Mouse (Mus musculus): ENCODE measurements around the gene Cdc42bpa. TPM values are rescaled to one million over a fixed set of nuclear protein-coding genes. Genes with fewer than 3 reads are reported as not detected.

Cdc42bpa gene
- polyA plus RNA-seq, 1 experiment from 2014 or later: 20.3 TPM

DNA sequence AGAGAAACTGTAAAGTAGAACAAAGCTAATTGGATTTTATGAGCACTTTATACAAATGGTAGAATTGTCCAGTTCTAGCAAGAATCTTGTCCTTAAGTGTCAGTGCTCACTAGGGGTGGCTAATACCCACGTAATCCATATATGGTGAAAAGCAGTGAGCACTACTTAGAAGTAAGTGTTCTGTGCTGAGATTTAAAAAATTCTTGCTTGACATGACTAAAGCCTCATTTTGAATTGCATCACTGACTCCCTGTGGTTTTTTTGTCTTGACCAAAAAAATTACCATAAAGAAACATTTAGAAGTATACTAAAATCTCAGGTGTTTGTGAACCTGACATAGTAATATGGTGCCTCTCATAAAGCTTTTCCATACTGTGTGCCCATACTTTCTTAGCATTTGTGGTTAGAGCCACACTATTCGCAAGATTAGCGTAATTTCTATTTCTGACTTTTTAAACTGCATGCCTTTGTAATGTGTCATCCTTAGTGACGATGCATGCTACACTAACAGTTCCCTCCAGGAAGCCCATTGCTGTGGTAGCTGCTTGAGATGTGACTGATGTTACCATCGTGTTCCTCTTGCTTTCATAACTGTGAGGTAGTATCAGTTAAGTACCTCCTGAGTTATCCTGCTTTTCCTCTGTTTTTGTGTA lies 9.6 kb downstream of the Cdc42bpa start:
- Histone ChIP-seq H3K36me3 (no peaks in the 10 kb centered on the region), H3K4me3 (no peak overlapping the region), H3K4me1 (replicated peaks) (peaks cover 19% of the 10 kb centered on the region), H3K4me2 (no peak overlapping the region), H3K27ac (replicated peaks) (no peak overlapping the region), H3K27me3 (no peaks in the 10 kb centered on the region), H3K9me3 (no peaks in the 10 kb centered on the region), H3K9ac (no peak overlapping the region)
- ATAC-seq (ENCODE audit: low read depth): no peak
- 71% methylated on average over 5 of the region's 5 CpGs for WGBS

GRCm38 (mm10) chr1:179975021-179975420 lies 14.7 kb downstream of the Cdc42bpa start:
- no peak overlapping the region for H3K4me3 ChIP-seq
- no peak for ATAC-seq (ENCODE audit: low read depth)
- H3K4me1 ChIP-seq (replicated peaks): peaks cover 20% of the 10 kb centered on the region
- H3K36me3 ChIP-seq: no peaks in the 10 kb centered on the region
- no peak overlapping the region for H3K9ac ChIP-seq
- WGBS: 87% methylated on average over 6 of the region's 6 CpGs
- no peaks in the 10 kb centered on the region for H3K9me3 ChIP-seq
- H3K27me3 ChIP-seq: no peaks in the 10 kb centered on the region
- H3K4me2 ChIP-seq: no peak overlapping the region
- no peak overlapping the region for H3K27ac ChIP-seq (replicated peaks)

DNA sequence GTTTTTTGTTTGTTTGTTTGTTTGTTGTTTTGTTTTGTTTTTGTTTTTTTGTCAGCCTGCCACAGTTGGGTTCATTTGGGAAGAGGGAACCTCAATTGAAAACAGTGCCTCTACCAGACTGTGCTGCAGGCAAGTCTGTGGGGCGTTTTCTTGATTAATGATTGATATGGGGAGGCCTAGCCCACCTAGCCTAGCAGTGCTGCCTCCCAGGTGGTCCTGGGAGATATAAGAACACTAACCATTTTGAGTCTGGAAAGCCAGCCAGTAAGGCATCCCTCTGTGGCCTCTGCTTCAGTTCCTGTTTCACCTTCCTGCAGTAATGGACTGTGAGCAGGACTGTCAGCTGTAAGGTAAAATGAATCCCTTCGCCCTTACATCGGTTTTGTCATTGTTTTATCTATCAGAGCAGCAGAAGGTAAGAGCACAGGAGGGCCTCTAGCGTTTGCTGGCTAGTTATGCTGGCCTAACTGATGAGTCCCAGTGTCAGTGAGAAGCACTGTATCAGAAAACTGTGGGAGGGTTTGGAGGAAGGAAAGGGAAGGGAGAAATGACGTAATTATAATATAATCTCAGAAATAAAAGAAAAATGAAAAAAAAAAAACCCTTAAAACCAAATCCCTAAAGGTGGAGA lies 15.5 kb downstream of the Cdc42bpa start:
- Histone ChIP-seq H3K4me1 (replicated peaks) (peaks cover 19% of the 10 kb centered on the region), H3K9ac (no peak overlapping the region)
- WGBS: 80% methylated on average over 5 of the region's 5 CpGs

DNA sequence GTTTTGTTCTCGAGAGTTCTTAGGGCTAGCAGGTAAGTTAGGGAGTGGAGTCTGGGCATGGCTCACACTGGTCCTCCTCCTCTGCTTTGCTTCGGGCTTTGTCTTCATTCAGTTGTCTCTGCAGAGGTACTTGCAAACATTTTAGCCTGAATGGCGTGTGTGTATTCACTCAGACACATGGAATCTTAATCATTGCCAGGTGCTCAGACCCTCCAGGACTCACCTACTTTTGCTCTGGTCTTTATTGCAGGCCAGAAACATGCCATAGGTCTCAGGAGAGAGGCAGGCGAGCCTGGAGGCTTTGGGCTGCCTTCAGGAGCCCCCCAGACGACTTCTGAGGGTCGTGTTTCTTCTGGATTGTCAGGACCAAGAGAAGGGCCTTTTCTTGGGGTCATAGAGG lies 17.2 kb downstream of the Cdc42bpa start:
- no peak overlapping the region for H3K4me3 ChIP-seq
- 0 out of 2 replicates have a peak, but pooled peaks cover 8% of the 10 kb centered on the region for H3K36me3 ChIP-seq
- no peak overlapping the region for H3K4me2 ChIP-seq
- 80% methylated on average over 6 of the region's 6 CpGs for WGBS
- peaks cover 19% of the 10 kb centered on the region for H3K4me1 ChIP-seq (replicated peaks)
- no peak overlapping the region for H3K27ac ChIP-seq (replicated peaks)
- no peaks in the 10 kb centered on the region for H3K27me3 ChIP-seq
- no peak overlapping the region for H3K9ac ChIP-seq
- no peak for ATAC-seq (ENCODE audit: low read depth)
- peaks cover 7% of the 10 kb centered on the region for H3K9me3 ChIP-seq

More for the DNA sequence above, 15.5 kb downstream of the Cdc42bpa start:
- no peak for ATAC-seq (ENCODE audit: low read depth)
- Histone ChIP-seq H3K27ac (replicated peaks) (no peak overlapping the region), H3K36me3 (no peaks in the 10 kb centered on the region), H3K4me3 (no peak overlapping the region), H3K27me3 (no peaks in the 10 kb centered on the region), H3K4me2 (no peak overlapping the region), H3K9me3 (no peaks in the 10 kb centered on the region)

GRCm38 (mm10) chr1:179978742-179979141 lies 18.5 kb downstream of the Cdc42bpa start:
- 59% methylated on average over 1 of the region's 1 CpGs for WGBS

DNA sequence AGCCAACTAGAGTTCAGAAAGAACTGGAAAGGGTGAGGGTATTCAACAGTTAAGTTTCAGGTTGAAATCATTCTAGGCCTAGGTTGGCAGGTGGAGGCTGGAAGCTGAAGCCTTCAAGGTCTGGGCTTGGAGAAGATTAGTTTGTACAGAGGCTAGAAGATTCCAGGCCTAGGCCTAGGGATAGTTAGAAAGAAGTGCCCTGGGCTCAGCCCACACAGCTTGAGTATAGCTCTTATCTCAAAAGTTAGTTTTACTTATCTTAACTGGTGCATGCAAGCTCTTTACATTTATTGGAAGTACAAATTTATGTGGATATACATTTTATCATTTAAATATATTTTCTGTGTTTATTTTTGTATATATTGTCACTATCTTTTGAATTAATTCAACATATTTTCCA lies 21.4 kb downstream of the Cdc42bpa start:
- no peaks in the 10 kb centered on the region for H3K4me1 ChIP-seq (replicated peaks)
- H3K27ac ChIP-seq (replicated peaks): no peak overlapping the region
- ATAC-seq (ENCODE audit: low read depth): no peak
- no peak overlapping the region for H3K4me3 ChIP-seq
- H3K36me3 ChIP-seq: 0 out of 2 replicates have a peak, but pooled peaks cover 8% of the 10 kb centered on the region
- no peaks in the 10 kb centered on the region for H3K27me3 ChIP-seq
- H3K9ac ChIP-seq: no peak overlapping the region
- H3K4me2 ChIP-seq: no peak overlapping the region
- peaks cover 7% of the 10 kb centered on the region for H3K9me3 ChIP-seq

More at GRCm38 (mm10) chr1:179978742-179979141, 18.5 kb downstream of the Cdc42bpa start:
- ATAC-seq (ENCODE audit: low read depth): no peak
- peaks cover 7% of the 10 kb centered on the region for H3K9me3 ChIP-seq
- H3K4me3 ChIP-seq: no peak overlapping the region
- H3K36me3 ChIP-seq: 0 out of 2 replicates have a peak, but pooled peaks cover 8% of the 10 kb centered on the region
- peaks cover 9% of the 10 kb centered on the region for H3K4me1 ChIP-seq (replicated peaks)
- H3K27me3 ChIP-seq: no peaks in the 10 kb centered on the region
- H3K4me2 ChIP-seq: no peak overlapping the region
- H3K27ac ChIP-seq (replicated peaks): no peak overlapping the region
- H3K9ac ChIP-seq: no peak overlapping the region

DNA sequence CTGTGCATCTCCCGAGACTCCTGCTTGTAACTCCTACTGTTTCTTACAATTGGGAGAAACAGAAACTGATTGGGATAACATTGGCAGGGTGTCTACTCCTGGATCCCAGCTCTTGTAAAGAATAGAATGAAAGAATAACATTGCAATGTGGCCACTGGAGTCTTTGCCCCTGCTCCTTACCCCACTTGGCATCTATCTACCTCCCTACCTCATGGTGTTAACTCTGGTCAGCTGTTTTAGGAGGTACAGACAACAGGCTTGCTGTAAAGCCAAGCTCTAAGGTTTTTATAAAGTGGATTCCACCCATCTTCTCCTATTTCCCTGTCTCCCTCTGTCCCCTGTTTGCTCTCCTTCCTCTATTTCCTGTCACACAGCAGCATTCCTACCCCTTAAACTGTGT lies 21.9 kb downstream of the Cdc42bpa start:
- WGBS: 79% methylated on average over 1 of the region's 1 CpGs
- Histone ChIP-seq H3K4me3 (no peak overlapping the region), H3K9ac (no peak overlapping the region), H3K27me3 (no peaks in the 10 kb centered on the region), H3K27ac (replicated peaks) (no peak overlapping the region), H3K36me3 (0 out of 2 replicates have a peak, but pooled peaks cover 8% of the 10 kb centered on the region), H3K9me3 (peaks cover 7% of the 10 kb centered on the region), H3K4me1 (replicated peaks) (no peaks in the 10 kb centered on the region), H3K4me2 (no peak overlapping the region)
- no peak for ATAC-seq (ENCODE audit: low read depth)

DNA sequence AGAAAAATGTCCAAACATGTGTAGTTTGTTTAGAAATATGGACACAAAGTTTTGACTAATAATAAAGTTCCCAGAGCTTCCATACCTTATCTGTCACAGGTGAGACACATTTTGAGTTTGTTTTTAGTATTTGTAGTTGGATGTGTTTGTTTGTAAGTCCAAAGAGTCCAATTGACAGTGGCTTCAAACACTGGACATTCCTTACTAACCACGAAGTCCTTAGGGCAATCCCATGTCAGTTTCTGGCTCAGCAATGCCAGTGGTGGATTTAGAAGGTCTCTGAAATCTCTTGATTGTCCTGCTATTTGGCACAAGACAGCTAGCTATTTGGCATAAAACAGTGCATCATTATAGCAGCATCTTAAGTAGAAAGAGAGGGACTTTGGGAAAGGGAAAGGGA lies 22.7 kb downstream of the Cdc42bpa start:
- Histone ChIP-seq H3K9me3 (peaks cover 7% of the 10 kb centered on the region), H3K27ac (replicated peaks) (no peak overlapping the region), H3K4me3 (no peak overlapping the region), H3K4me1 (replicated peaks) (no peaks in the 10 kb centered on the region), H3K4me2 (no peak overlapping the region), H3K27me3 (no peaks in the 10 kb centered on the region), H3K36me3 (0 out of 2 replicates have a peak, but pooled peaks cover 8% of the 10 kb centered on the region), H3K9ac (no peak overlapping the region)
- no peak for ATAC-seq (ENCODE audit: low read depth)
- 94% methylated on average over 1 of the region's 1 CpGs for WGBS

DNA sequence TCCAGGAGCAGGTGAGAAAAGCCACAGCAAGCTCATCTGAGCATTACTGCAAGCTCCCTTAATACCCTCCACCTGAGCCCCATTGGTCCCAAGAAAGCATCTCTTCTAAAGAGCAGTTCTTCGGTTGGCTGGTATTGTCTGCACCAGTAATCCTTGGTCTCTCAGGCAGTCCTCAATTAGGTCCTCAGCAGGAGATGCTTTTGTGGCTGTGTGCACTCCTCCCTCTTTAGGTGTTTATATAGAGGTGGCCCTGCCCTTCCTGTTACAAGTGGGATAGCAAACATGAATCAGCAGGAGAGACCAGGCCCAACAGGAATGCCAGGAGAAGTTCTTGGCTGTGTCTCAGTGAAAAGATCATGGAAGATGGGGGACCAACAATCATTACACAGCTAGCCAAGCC lies 23.9 kb downstream of the Cdc42bpa start:
- H3K4me2 ChIP-seq: no peak overlapping the region
- no peak overlapping the region for H3K27ac ChIP-seq (replicated peaks)
- no peak for ATAC-seq (ENCODE audit: low read depth)
- H3K4me3 ChIP-seq: no peak overlapping the region
- H3K27me3 ChIP-seq: no peaks in the 10 kb centered on the region
- 63% methylated on average over 1 of the region's 1 CpGs for WGBS
- no peaks in the 10 kb centered on the region for H3K4me1 ChIP-seq (replicated peaks)
- H3K9me3 ChIP-seq: peaks cover 7% of the 10 kb centered on the region
- 0 out of 2 replicates have a peak, but pooled peaks cover 8% of the 10 kb centered on the region for H3K36me3 ChIP-seq
- no peak overlapping the region for H3K9ac ChIP-seq

GRCm38 (mm10) chr1:179991660-179992235 lies 31.5 kb downstream of the Cdc42bpa start:
- no peaks in the 10 kb centered on the region for H3K27me3 ChIP-seq
- H3K4me1 ChIP-seq (replicated peaks): no peaks in the 10 kb centered on the region
- H3K36me3 ChIP-seq: no peaks in the 10 kb centered on the region
- 93% methylated on average over 6 of the region's 6 CpGs for WGBS
- H3K4me3 ChIP-seq: no peak overlapping the region
- no peak overlapping the region for H3K4me2 ChIP-seq
- no peak overlapping the region for H3K9ac ChIP-seq
- ATAC-seq (ENCODE audit: low read depth): no peak
- H3K27ac ChIP-seq (replicated peaks): no peak overlapping the region
- no peaks in the 10 kb centered on the region for H3K9me3 ChIP-seq

DNA sequence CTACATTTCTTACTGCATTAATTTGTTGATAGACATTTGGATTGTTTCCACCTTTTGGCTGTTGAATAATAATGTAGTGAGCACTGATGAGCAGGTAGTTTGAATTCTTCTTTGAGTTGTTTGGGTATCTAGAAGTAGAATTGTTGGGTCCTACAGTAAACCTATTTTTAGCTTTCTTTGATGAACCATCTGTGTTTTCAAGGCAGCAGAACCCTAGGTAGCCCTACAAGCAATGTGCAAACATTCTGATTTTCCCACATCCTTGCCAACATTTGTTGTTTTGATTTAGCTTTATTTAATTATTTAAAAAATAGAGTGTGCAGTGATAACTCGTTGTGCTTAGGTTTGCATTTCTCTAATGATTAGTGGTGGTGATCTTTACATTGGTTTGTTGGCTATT lies 32.0 kb downstream of the Cdc42bpa start:
- Histone ChIP-seq H3K4me2 (no peak overlapping the region), H3K27me3 (no peaks in the 10 kb centered on the region), H3K27ac (replicated peaks) (no peak overlapping the region), H3K36me3 (no peaks in the 10 kb centered on the region), H3K9ac (no peak overlapping the region), H3K9me3 (no peaks in the 10 kb centered on the region), H3K4me1 (replicated peaks) (no peaks in the 10 kb centered on the region), H3K4me3 (no peak overlapping the region)
- 85% methylated on average over 1 of the region's 1 CpGs for WGBS
- no peak for ATAC-seq (ENCODE audit: low read depth)

GRCm38 (mm10) chr1:180008057-180008456 lies 47.8 kb downstream of the Cdc42bpa start:
- H3K4me1 ChIP-seq (replicated peaks): no peaks in the 10 kb centered on the region
- no peak overlapping the region for H3K27ac ChIP-seq (replicated peaks)
- no peaks in the 10 kb centered on the region; the same call in 1 of the 2 replicates for H3K9me3 ChIP-seq
- no peaks in the 10 kb centered on the region for H3K36me3 ChIP-seq
- no peak for ATAC-seq (ENCODE audit: low read depth)
- no peaks in the 10 kb centered on the region for H3K27me3 ChIP-seq
- H3K4me2 ChIP-seq: no peak overlapping the region
- H3K4me3 ChIP-seq: no peak overlapping the region
- no peak overlapping the region for H3K9ac ChIP-seq

Measured in neural tube, embryonic 13.5 days (tissue).